Mouse (Mus musculus) brain, embryonic 14.5 days (tissue): ENCODE results near the gene Stat2.

Experiments
- CTCF ChIP-seq: fragments of 200-500 bp; IDR thresholded peaks from 2 replicates; pipeline ENCODE4 v1.5.1; 2012; ENCODE audit warnings: inconsistent platforms, mild to moderate bottlenecking, moderate library complexity, borderline replicate concordance; ENCODE audit not compliant: insufficient read depth, insufficient read length; ENCODE audit errors: extremely low read depth
- POLR2A ChIP-seq: fragments of 200-500 bp; IDR thresholded peaks from 2 replicates; pipeline ENCODE4 v1.6.1; 2012; ENCODE audit warnings: mild to moderate bottlenecking, inconsistent platforms, borderline replicate concordance; ENCODE audit not compliant: poor library complexity, insufficient read depth, insufficient read length, severe bottlenecking; ENCODE audit errors: extremely low read depth

DNA sequence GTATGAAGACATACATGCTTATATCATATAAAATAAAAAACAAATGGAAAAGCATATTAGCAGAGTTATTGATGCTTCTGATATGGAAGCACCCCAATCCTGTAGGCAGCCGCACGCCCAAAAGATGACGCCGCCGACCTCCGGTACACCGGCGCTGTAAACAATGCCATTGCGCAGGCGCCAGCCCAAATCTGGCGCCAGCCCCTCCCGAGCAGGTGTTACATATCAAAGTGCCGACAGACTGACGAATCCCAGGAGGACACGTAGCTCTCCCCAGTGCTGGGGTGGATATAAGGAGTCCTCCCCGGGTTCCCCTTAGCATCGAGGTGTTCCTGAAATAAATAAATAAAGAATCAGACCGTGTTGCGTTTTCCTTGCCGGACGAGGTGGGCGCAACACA lies 8.1 kb upstream of the Stat2 start:
- TF ChIP-seq POLR2A: no peak
- no peak for TF ChIP-seq CTCF
